Mouse (Mus musculus) frontal cortex, adult 2 months (tissue): ENCODE measurements around the gene Gm17521. TPM values are rescaled to one million over a fixed set of nuclear protein-coding genes. Genes with fewer than 3 reads are reported as not detected.
"Not testable (repeated sequence)": the region's sequence is repeated elsewhere in the genome, so short reads cannot be mapped to it uniquely, and the experiment has no call there.

Source experiments
- DNase-seq, 2 experiments: peaks; one replicate each; pipeline ENCODE4 v3.0.0; 2022; ENCODE audit warnings: low spot score in 1 of 2; ENCODE audit errors: extremely low spot score in 1 of 2
- polyA plus RNA-seq: library from polyadenylated mRNA; depleted of rRNA; stranded (reverse); fragments of >200 nt; gene quantifications from 2 replicates; pipeline ENCODE4 v1.2.3, GENCODE M21; 2012; rRNA removed

Gene Gm17521
- polyA plus RNA-seq, result not detected in 2 replicates

DNA sequence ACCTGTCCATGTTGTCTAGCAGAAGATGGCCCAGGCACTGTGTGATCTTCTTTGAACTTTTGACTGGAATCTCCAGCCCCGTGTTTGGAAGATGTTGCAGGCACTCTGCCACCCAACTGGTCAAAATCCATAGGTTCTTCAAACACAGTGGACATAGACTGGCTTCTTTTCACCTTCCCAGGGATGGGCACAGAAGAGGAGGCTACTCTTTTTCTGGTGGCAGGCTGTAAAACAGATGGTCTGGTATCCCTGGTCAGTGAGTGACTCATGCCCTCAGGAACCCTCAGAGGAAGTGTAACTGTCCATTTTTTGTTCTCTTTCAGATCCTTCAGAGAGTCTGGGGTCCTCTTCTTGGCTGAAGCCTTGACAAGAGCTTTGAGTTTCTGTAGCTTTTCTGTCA, at the start of gene Gm17521:
TSS of gene Gm17521 (minus strand) at position 101 of the 400 bp plus-strand sequence.
- DNase-seq, result not testable (repeated sequence)

DNA sequence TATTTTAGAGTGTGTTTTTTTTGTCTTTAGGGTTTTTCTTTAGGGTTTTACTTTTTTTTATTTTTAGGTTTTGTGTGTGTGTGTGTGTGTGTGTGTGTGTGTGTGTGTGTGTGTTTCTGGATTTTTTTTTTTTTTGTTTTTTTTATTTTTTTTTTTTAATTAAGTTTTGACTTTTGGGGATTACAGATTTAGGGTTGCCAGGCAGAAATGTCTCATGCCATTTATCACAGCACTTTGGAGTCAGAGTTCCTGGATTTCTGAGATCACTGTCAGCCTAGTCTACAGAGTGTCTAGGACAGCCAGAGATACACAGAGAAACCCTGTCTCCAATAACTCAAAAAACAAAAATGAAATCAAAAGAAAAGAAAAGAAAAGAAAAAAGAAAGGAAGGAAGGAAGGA, 14.5 kb upstream of the Gm17521 start:
- no peak for DNase-seq

DNA sequence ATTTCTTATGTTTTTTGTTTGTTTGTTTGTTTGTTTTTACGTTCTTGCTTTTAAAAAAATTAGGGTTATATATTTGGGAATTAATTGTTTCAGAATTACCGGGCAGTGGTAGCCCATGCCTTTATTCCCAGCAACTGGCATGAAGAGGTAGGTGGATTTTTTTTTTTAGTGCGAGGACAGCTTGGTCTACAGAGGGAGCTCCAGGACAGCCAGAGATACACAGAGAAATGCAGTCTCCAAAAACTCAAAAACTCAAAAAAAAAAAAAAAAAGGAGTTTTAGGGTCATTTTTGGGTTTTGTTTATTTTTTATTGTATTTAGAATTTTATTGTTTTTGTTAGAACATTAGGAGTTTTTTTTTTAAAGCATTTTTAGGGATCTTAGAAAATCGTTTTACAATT, 14.0 kb upstream of the Gm17521 start:
- no peak for DNase-seq

Other genes starting within 250 kb of the Gm17521 start
- gene Cldn34c1, start 73.8 kb upstream of the Gm17521 start, polyA plus RNA-seq, result 6.5 and 7.5 TPM in 2 replicates
- not detected in 2 replicates for gene Srsx, start 192.8 kb upstream of the Gm17521 start, polyA plus RNA-seq
- gene Gm17577, start 217.2 kb upstream of the Gm17521 start, polyA plus RNA-seq, result not detected in 2 replicates